Mouse (Mus musculus): Measurements from ENCODE around the gene AU040320. TPM values are rescaled to one million over a fixed set of nuclear protein-coding genes. Genes with fewer than 3 reads are reported as not detected.

Gene AU040320
- 20.9 TPM for polyA plus RNA-seq (2015; fragmentation: Illumina TruSeq; extraction: RNeasy Lipid Tissue Mini Kit (QIAGEN cat#74804); ENCODE audit: insufficient read depth, low replicate concordance)

GRCm38 (mm10) chr4:126753268-126754230 is at the start of gene AU040320, which contains the start of gene Ncdn:
AU040320 (plus strand) TSS chr4:126753544.
Ncdn (minus strand) TSS chr4:126753438.

GRCm38 (mm10) chr4:126736001-126736414 is 17.3 kb upstream of the AU040320 start, which contains the start of gene Tfap2e:
Tfap2e (minus strand) TSS chr4:126736240.

Other genes starting within 250 kb of the AU040320 start
- gene Ago4, start 220.1 kb upstream of the AU040320 start, polyA plus RNA-seq (2015; fragmentation: Illumina TruSeq; extraction: RNeasy Lipid Tissue Mini Kit (QIAGEN cat#74804); ENCODE audit: insufficient read depth, low replicate concordance) = 9.2 TPM
- 7.2 TPM for gene Clspn, start 196.6 kb upstream of the AU040320 start, polyA plus RNA-seq (2015; fragmentation: Illumina TruSeq; extraction: RNeasy Lipid Tissue Mini Kit (QIAGEN cat#74804); ENCODE audit: insufficient read depth, low replicate concordance)
- gene 5730409E04Rik, start 143.7 kb upstream of the AU040320 start, polyA plus RNA-seq (2015; fragmentation: Illumina TruSeq; extraction: RNeasy Lipid Tissue Mini Kit (QIAGEN cat#74804); ENCODE audit: insufficient read depth, low replicate concordance) = 6.4 TPM
- 105 TPM for gene Psmb2, start 75.9 kb upstream of the AU040320 start, polyA plus RNA-seq (2015; fragmentation: Illumina TruSeq; extraction: RNeasy Lipid Tissue Mini Kit (QIAGEN cat#74804); ENCODE audit: insufficient read depth, low replicate concordance)
- not detected for gene Tfap2e, start 17.3 kb upstream of the AU040320 start, polyA plus RNA-seq (2015; fragmentation: Illumina TruSeq; extraction: RNeasy Lipid Tissue Mini Kit (QIAGEN cat#74804); ENCODE audit: insufficient read depth, low replicate concordance)
- gene Ncdn, start 106 bp upstream of the AU040320 start, polyA plus RNA-seq (2015; fragmentation: Illumina TruSeq; extraction: RNeasy Lipid Tissue Mini Kit (QIAGEN cat#74804); ENCODE audit: insufficient read depth, low replicate concordance) = 3.0 TPM
- gene Zmym4, start 214.6 kb downstream of the AU040320 start, polyA plus RNA-seq (2015; fragmentation: Illumina TruSeq; extraction: RNeasy Lipid Tissue Mini Kit (QIAGEN cat#74804); ENCODE audit: insufficient read depth, low replicate concordance) = 30.0 TPM

Measured in spleen, adult 10 weeks (tissue).